ENCODE assay signal across 17 mouse cellular contexts in genomic region chr2:71511209-71511608, GRCm38 (mm10). TPM values are rescaled to one million over a fixed set of nuclear protein-coding genes. Genes with fewer than 3 reads are reported as not detected.
"Had no signal": no experiment of that assay in that cellular context is flagged by ENCODE, and none has a peak within 500 bp of the region (broad histone marks: within the 10 kb centered on the region; RNA-seq: fewer than 3 reads in every experiment).

No protein-coding gene starts in this region.

- H3K9ac ChIP-seq: liver, embryonic 14.5 days; lung, embryonic 14.5 days; midbrain, embryonic 13.5 days; midbrain, embryonic 15.5 days; neural tube, embryonic 12.5 days had no signal

- H3K27ac ChIP-seq: liver, embryonic 14.5 days; midbrain, embryonic 13.5 days; midbrain, embryonic 15.5 days; neural tube, embryonic 12.5 days had no signal

- H3K4me1 ChIP-seq: megakaryocyte, embryonic 14.5 days; midbrain, embryonic 15.5 days; neural tube, embryonic 12.5 days had no signal

- DNase-seq: lung, adult 18-20 months; lung, embryonic 14.5 days; lung, postnatal 10 days; lung, postnatal 4 days; right cerebral cortex, postnatal 14 days; thymus, adult 18-20 months; thymus, postnatal 14 days; thymus, postnatal 36 days had no signal

- H3K4me3 ChIP-seq: megakaryocyte, embryonic 14.5 days; midbrain, embryonic 13.5 days; midbrain, embryonic 15.5 days; neural tube, embryonic 12.5 days had no signal

- H3K9me3 ChIP-seq: megakaryocyte, embryonic 14.5 days; midbrain, embryonic 13.5 days; midbrain, embryonic 15.5 days; neural tube, embryonic 12.5 days had no signal

- ATAC-seq: midbrain, embryonic 13.5 days; midbrain, embryonic 15.5 days had no signal

- H3K36me3 ChIP-seq: midbrain, embryonic 13.5 days; midbrain, embryonic 15.5 days; neural tube, embryonic 12.5 days had no signal

- H3K4me2 ChIP-seq: lung, embryonic 14.5 days; midbrain, embryonic 11.5 days; midbrain, embryonic 13.5 days; midbrain, embryonic 15.5 days; neural tube, embryonic 12.5 days had no signal

RNA-seq across cellular contexts. Expression of gene Dlx1, which starts 16.7 kb away (rescaled TPM):
- total RNA-seq: monocyte, adult 5-6 weeks had no signal
- polyA plus RNA-seq: lung, embryonic 14.5 days; neural tube, embryonic 14.5 days had no signal

RNA-seq across cellular contexts. Expression of gene Dlx2, which starts 35.3 kb away (rescaled TPM):
- total RNA-seq: monocyte, adult 5-6 weeks had no signal
- polyA plus RNA-seq: neural tube, embryonic 14.5 days; spleen, adult 2 months had no signal
